Mouse (Mus musculus): ENCODE measurements around the gene Arid3a.
"Not testable (repeated sequence)": the region's sequence is repeated elsewhere in the genome, so short reads cannot be mapped to it uniquely, and the experiment has no call there.

GRCm38 (mm10) chr10:79959412-79959811, 32.6 kb downstream of the Arid3a start:
- not testable (repeated sequence) for TF ChIP-seq POLR2A (IDR thresholded peaks at IDR 0.05; ENCODE audit: insufficient read depth, low read length); CTCF (IDR thresholded peaks at IDR 0.05; ENCODE audit: low read depth, low read length)
